9 mouse cellular contexts compared by ENCODE assay signal in genomic region chr1:75345036-75345935, GRCm38 (mm10). TPM values are rescaled to one million over a fixed set of nuclear protein-coding genes. Genes with fewer than 3 reads are reported as not detected.
DNase-seq lines count a peak whose midpoint lies in the region; ATAC-seq lines count a peak whose summit lies in the region.
"Had no signal": no experiment of that assay in that cellular context is flagged by ENCODE, and none has a peak within 500 bp of the region (broad histone marks: within the 10 kb centered on the region; RNA-seq: fewer than 3 reads in every experiment).

No protein-coding gene starts in this region.

- 26% methylated on average over 20 of the region's 20 CpGs for WGBS in forebrain, embryonic 12.5 days
- 35% methylated on average over 20 of the region's 20 CpGs for WGBS in forebrain, embryonic 14.5 days
- 32% methylated on average over 20 of the region's 20 CpGs for WGBS in neural tube, embryonic 15.5 days
- 14% methylated on average over 20 of the region's 20 CpGs for WGBS in kidney, embryonic 16.5 days

- peak overlapping the region; percentile 22 for H3K4me2 ChIP-seq in forebrain, embryonic 12.5 days
- no peak overlapping the region for H3K4me2 ChIP-seq in forebrain, embryonic 14.5 days (ENCODE audit: low read length)
- H3K4me2 ChIP-seq in neural tube, embryonic 15.5 days: no peak overlapping the region
- peak overlapping the region; percentile 47 for H3K4me2 ChIP-seq in kidney, embryonic 16.5 days (replicated peaks; ENCODE audit: low read depth, low read length)

- H3K27ac ChIP-seq in forebrain, embryonic 12.5 days: no peak overlapping the region
- no peak overlapping the region for H3K27ac ChIP-seq in forebrain, embryonic 14.5 days (ENCODE audit: low read depth, low read length)
- no peak overlapping the region for H3K27ac ChIP-seq in neural tube, embryonic 15.5 days (replicated peaks)
- peak overlapping the region; percentile 93 for H3K27ac ChIP-seq in kidney, embryonic 16.5 days (ENCODE audit: low read length)
- H3K27ac ChIP-seq: liver, embryonic 14.5 days had no signal

- no peaks in the 10 kb centered on the region for H3K9me3 ChIP-seq in forebrain, embryonic 12.5 days
- no peaks in the 10 kb centered on the region for H3K9me3 ChIP-seq in forebrain, embryonic 14.5 days (replicated peaks; ENCODE audit: control insufficient read depth, low read length)
- no peaks in the 10 kb centered on the region for H3K9me3 ChIP-seq in neural tube, embryonic 15.5 days (replicated peaks)
- no peaks in the 10 kb centered on the region for H3K9me3 ChIP-seq in kidney, embryonic 16.5 days (ENCODE audit: low read length)

- no peaks in the 10 kb centered on the region for H3K36me3 ChIP-seq in forebrain, embryonic 12.5 days (replicated peaks)
- no peaks in the 10 kb centered on the region for H3K36me3 ChIP-seq in forebrain, embryonic 14.5 days (ENCODE audit: control insufficient read depth, insufficient read depth, low read length)
- no peaks in the 10 kb centered on the region for H3K36me3 ChIP-seq in neural tube, embryonic 15.5 days
- no peaks in the 10 kb centered on the region for H3K36me3 ChIP-seq in kidney, embryonic 16.5 days (ENCODE audit: insufficient read depth, low read length)

- H3K27me3 ChIP-seq in forebrain, embryonic 12.5 days: peaks cover 31% of the 10 kb centered on the region
- H3K27me3 ChIP-seq in forebrain, embryonic 14.5 days (replicated peaks; ENCODE audit: control insufficient read depth, insufficient read depth, low read length): no peaks in the 10 kb centered on the region
- peaks cover 8% of the 10 kb centered on the region for H3K27me3 ChIP-seq in neural tube, embryonic 15.5 days (replicated peaks)
- H3K27me3 ChIP-seq in kidney, embryonic 16.5 days (ENCODE audit: insufficient read depth, low read length): no peaks in the 10 kb centered on the region

- no peak for DNase-seq in forebrain, embryonic 14.5 days (ENCODE audit: low spot score)
- DNase-seq in neural tube, embryonic 10.5 days (ENCODE audit: extremely low spot score, low spot score): peak; percentile 38
- DNase-seq in testis, postnatal 10 days (ENCODE audit: low spot score): peak; percentile 48
- no peak for DNase-seq in ovary, postnatal 36 days (ENCODE audit: low spot score)
- DNase-seq in ovary, postnatal 14 days (ENCODE audit: low spot score): no peak

- H3K4me3 ChIP-seq in forebrain, embryonic 12.5 days (replicated peaks): no peak overlapping the region
- H3K4me3 ChIP-seq in forebrain, embryonic 14.5 days (ENCODE audit: low read depth, low read length): no peak overlapping the region
- no peak overlapping the region for H3K4me3 ChIP-seq in neural tube, embryonic 15.5 days (replicated peaks)
- H3K4me3 ChIP-seq in kidney, embryonic 16.5 days (ENCODE audit: low read length): peak overlapping the region; percentile 19; the same call in 1 of the 2 replicates

- ATAC-seq in forebrain, embryonic 12.5 days (ENCODE audit: low FRiP score): no peak
- no peak for ATAC-seq in forebrain, embryonic 14.5 days
- ATAC-seq in neural tube, embryonic 15.5 days (ENCODE audit: low FRiP score): no peak
- peak; percentile 40; the same call in 1 of the 2 replicates for ATAC-seq in kidney, embryonic 16.5 days (ENCODE audit: low FRiP score, low TSS enrichment)

- H3K9ac ChIP-seq in forebrain, embryonic 12.5 days: no peak overlapping the region
- no peak overlapping the region for H3K9ac ChIP-seq in forebrain, embryonic 14.5 days (ENCODE audit: low read length)
- no peak overlapping the region for H3K9ac ChIP-seq in neural tube, embryonic 15.5 days (replicated peaks)
- H3K9ac ChIP-seq in kidney, embryonic 16.5 days (replicated peaks; ENCODE audit: low read length): peak overlapping the region; percentile 40; the same call in 1 of the 2 replicates
- H3K9ac ChIP-seq: liver, embryonic 14.5 days had no signal

- peaks cover 18% of the 10 kb centered on the region for H3K4me1 ChIP-seq in forebrain, embryonic 12.5 days
- peaks cover 5% of the 10 kb centered on the region; the same call in 1 of the 2 replicates for H3K4me1 ChIP-seq in forebrain, embryonic 14.5 days (ENCODE audit: control insufficient read depth, insufficient read depth, low read length)
- H3K4me1 ChIP-seq in neural tube, embryonic 15.5 days: peaks cover 11% of the 10 kb centered on the region
- peaks cover 34% of the 10 kb centered on the region for H3K4me1 ChIP-seq in kidney, embryonic 16.5 days (ENCODE audit: insufficient read depth, low read length)

RNA-seq across cellular contexts. Expression of gene Des, which starts 14.8 kb away (rescaled TPM):
- polyA plus RNA-seq in forebrain, embryonic 12.5 days (2016; fragmentation: Nextera tagmentation; extraction: Ambion mirVana): 0.74 and 0.78 TPM in 2 replicates
- polyA plus RNA-seq in forebrain, embryonic 14.5 days (2014; fragmentation: Nextera tagmentation; extraction: Ambion mirVana): 1.3 and 1.4 TPM in 2 replicates
- 10.9 and 16.0 TPM in 2 replicates for polyA plus RNA-seq in neural tube, embryonic 15.5 days (2015; fragmentation: Nextera tagmentation; extraction: Ambion mirVana)
- polyA plus RNA-seq in kidney, embryonic 16.5 days (2015; fragmentation: Nextera tagmentation; extraction: Ambion mirVana): 41.6 and 53.6 TPM in 2 replicates

RNA-seq across cellular contexts. Expression of gene Dnpep, which starts 27.5 kb away (rescaled TPM):
- polyA plus RNA-seq in forebrain, embryonic 12.5 days (2016; fragmentation: Nextera tagmentation; extraction: Ambion mirVana): 137 and 140 TPM in 2 replicates
- 160 and 178 TPM in 2 replicates for polyA plus RNA-seq in forebrain, embryonic 14.5 days (2014; fragmentation: Nextera tagmentation; extraction: Ambion mirVana)
- polyA plus RNA-seq in neural tube, embryonic 15.5 days (2015; fragmentation: Nextera tagmentation; extraction: Ambion mirVana): 145 and 154 TPM in 2 replicates
- polyA plus RNA-seq in kidney, embryonic 16.5 days (2015; fragmentation: Nextera tagmentation; extraction: Ambion mirVana): 168 and 184 TPM in 2 replicates

RNA-seq across cellular contexts. Expression of gene Speg, which starts 29.8 kb away (rescaled TPM):
- 10.0 and 11.3 TPM in 2 replicates for polyA plus RNA-seq in forebrain, embryonic 12.5 days (2016; fragmentation: Nextera tagmentation; extraction: Ambion mirVana)
- 8.3 and 8.8 TPM in 2 replicates for polyA plus RNA-seq in forebrain, embryonic 14.5 days (2014; fragmentation: Nextera tagmentation; extraction: Ambion mirVana)
- polyA plus RNA-seq in neural tube, embryonic 15.5 days (2015; fragmentation: Nextera tagmentation; extraction: Ambion mirVana): 20.1 and 21.7 TPM in 2 replicates
- polyA plus RNA-seq in kidney, embryonic 16.5 days (2015; fragmentation: Nextera tagmentation; extraction: Ambion mirVana): 61.4 and 61.5 TPM in 2 replicates

Comparison
In these comparisons a context has a peak if more than half of its experiments do, and no peak if none do; other contexts are left out.
1. H3K4me2 ChIP-seq: peak in forebrain, embryonic 12.5 days (single experiment) and kidney, embryonic 16.5 days (single experiment); none in forebrain, embryonic 14.5 days (single experiment) and neural tube, embryonic 15.5 days (single experiment).
2. DNase-seq: peak in neural tube, embryonic 10.5 days (single experiment) and testis, postnatal 10 days (single experiment); none in forebrain, embryonic 14.5 days (single experiment), ovary, postnatal 36 days (single experiment) and ovary, postnatal 14 days (single experiment).